Mouse (Mus musculus): ENCODE results near the gene Ms4a10. TPM values are rescaled to one million over a fixed set of nuclear protein-coding genes. Genes with fewer than 3 reads are reported as not detected.

The Ms4a10 gene
- polyA plus RNA-seq, 1 experiment from 2014 or later, result not detected

- peak within 1 kb of the TSS; percentile 39; the same call in 1 of the 2 replicates for H3K27ac ChIP-seq (ENCODE audit: low read depth, low read length)
- peak within 1 kb of the TSS; percentile 100 for H3K4me2 ChIP-seq (ENCODE audit: low read depth, low read length)
- H3K9ac ChIP-seq (replicated peaks; ENCODE audit: low read depth, low read length), result peak within 1 kb of the TSS; percentile 80
- H3K9me3 ChIP-seq (ENCODE audit: control insufficient read depth, low read length), result no peaks in the 10 kb centered on the region
- H3K27me3 ChIP-seq (ENCODE audit: control insufficient read depth, insufficient read depth, low read length), result no peaks in the 10 kb centered on the region
- ATAC-seq (ENCODE audit: low read depth), result peak; percentile 99
- H3K4me1 ChIP-seq (ENCODE audit: control insufficient read depth, insufficient read depth, low read length), result peaks cover 20% of the 10 kb centered on the region
- peaks cover 9% of the 10 kb centered on the region for H3K36me3 ChIP-seq (ENCODE audit: control insufficient read depth, insufficient read depth, low read length)
- H3K4me3 ChIP-seq (ENCODE audit: low read depth, low read length), result peak within 1 kb of the TSS; percentile 54
- WGBS, result under 1% methylated on average over 30 of the region's 30 CpGs
These were observed 25.4 kb downstream of the Ms4a10 start, which contains the start of gene Ccdc86 for GRCm38 (mm10) chr19:10949112-10949511. TSS of gene Ccdc86 (minus strand) at chr19:10949266.

DNA sequence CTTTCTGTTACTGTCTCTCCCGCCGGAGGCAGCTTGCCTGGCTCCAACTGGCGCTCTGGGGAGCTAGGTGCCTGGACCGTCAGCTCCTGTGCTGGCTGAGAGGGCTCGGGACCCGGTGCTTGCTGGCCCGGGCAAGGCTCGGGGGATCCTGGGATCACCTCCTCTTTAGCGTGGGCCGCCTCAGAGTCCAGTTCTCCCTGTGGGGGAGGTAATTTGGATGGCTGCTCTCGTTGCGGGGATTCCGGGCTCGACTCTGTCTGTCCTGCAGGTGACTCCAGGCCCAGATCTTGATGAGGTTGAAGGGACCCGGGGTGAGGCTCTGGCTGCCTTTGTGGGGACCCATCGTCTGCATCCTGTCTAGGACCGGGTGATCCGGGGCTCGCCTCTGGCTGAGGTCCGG is 26.1 kb downstream of the Ms4a10 start:
- Histone ChIP-seq H3K4me2 (ENCODE audit: low read depth, low read length) (peak overlapping the region; percentile 100), H3K4me3 (ENCODE audit: low read depth, low read length) (peak overlapping the region; percentile 54), H3K36me3 (ENCODE audit: control insufficient read depth, insufficient read depth, low read length) (peaks cover 16% of the 10 kb centered on the region), H3K9me3 (ENCODE audit: control insufficient read depth, low read length) (no peaks in the 10 kb centered on the region), H3K27me3 (ENCODE audit: control insufficient read depth, insufficient read depth, low read length) (no peaks in the 10 kb centered on the region), H3K9ac (replicated peaks; ENCODE audit: low read depth, low read length) (peak overlapping the region; percentile 80), H3K27ac (ENCODE audit: low read depth, low read length) (no peak overlapping the region), H3K4me1 (ENCODE audit: control insufficient read depth, insufficient read depth, low read length) (peaks cover 20% of the 10 kb centered on the region)
- 0 out of 2 replicates have a peak, but pooled peaks have one; percentile 1 for ATAC-seq (ENCODE audit: low read depth)
- under 1% methylated on average over 20 of the region's 20 CpGs for WGBS

GRCm38 (mm10) chr19:10947219-10947618 is 27.3 kb downstream of the Ms4a10 start:
- Histone ChIP-seq H3K4me3 (ENCODE audit: low read depth, low read length) (peak overlapping the region; percentile 54; the same call in 1 of the 2 replicates), H3K4me1 (ENCODE audit: control insufficient read depth, insufficient read depth, low read length) (peaks cover 20% of the 10 kb centered on the region)
- 92% methylated on average over 5 of the region's 5 CpGs for WGBS

GRCm38 (mm10) chr19:10946506-10946905 is 28.0 kb downstream of the Ms4a10 start:
- no peak for ATAC-seq (ENCODE audit: low read depth)
- Histone ChIP-seq H3K9ac (replicated peaks; ENCODE audit: low read depth, low read length) (no peak overlapping the region), H3K27me3 (ENCODE audit: control insufficient read depth, insufficient read depth, low read length) (no peaks in the 10 kb centered on the region), H3K4me2 (ENCODE audit: low read depth, low read length) (no peak overlapping the region), H3K4me1 (ENCODE audit: control insufficient read depth, insufficient read depth, low read length) (peaks cover 20% of the 10 kb centered on the region), H3K36me3 (ENCODE audit: control insufficient read depth, insufficient read depth, low read length) (peaks cover 29% of the 10 kb centered on the region), H3K9me3 (ENCODE audit: control insufficient read depth, low read length) (no peaks in the 10 kb centered on the region), H3K27ac (ENCODE audit: low read depth, low read length) (no peak overlapping the region), H3K4me3 (ENCODE audit: low read depth, low read length) (no peak overlapping the region)
- 90% methylated on average over 3 of the region's 3 CpGs for WGBS

More at GRCm38 (mm10) chr19:10947219-10947618, 27.3 kb downstream of the Ms4a10 start:
- Histone ChIP-seq H3K9ac (replicated peaks; ENCODE audit: low read depth, low read length) (peak overlapping the region; percentile 32; the same call in 1 of the 2 replicates), H3K9me3 (ENCODE audit: control insufficient read depth, low read length) (no peaks in the 10 kb centered on the region), H3K4me2 (ENCODE audit: low read depth, low read length) (peak overlapping the region; percentile 100), H3K27ac (ENCODE audit: low read depth, low read length) (no peak overlapping the region), H3K36me3 (ENCODE audit: control insufficient read depth, insufficient read depth, low read length) (peaks cover 27% of the 10 kb centered on the region), H3K27me3 (ENCODE audit: control insufficient read depth, insufficient read depth, low read length) (no peaks in the 10 kb centered on the region)
- no peak for ATAC-seq (ENCODE audit: low read depth)

GRCm38 (mm10) chr19:10943955-10944354 is 30.5 kb downstream of the Ms4a10 start:
- Histone ChIP-seq H3K27ac (ENCODE audit: low read depth, low read length) (no peak overlapping the region), H3K9me3 (ENCODE audit: control insufficient read depth, low read length) (no peaks in the 10 kb centered on the region), H3K4me3 (ENCODE audit: low read depth, low read length) (no peak overlapping the region), H3K9ac (replicated peaks; ENCODE audit: low read depth, low read length) (no peak overlapping the region), H3K36me3 (ENCODE audit: control insufficient read depth, insufficient read depth, low read length) (peaks cover 29% of the 10 kb centered on the region), H3K4me1 (ENCODE audit: control insufficient read depth, insufficient read depth, low read length) (peaks cover 26% of the 10 kb centered on the region), H3K4me2 (ENCODE audit: low read depth, low read length) (no peak overlapping the region), H3K27me3 (ENCODE audit: control insufficient read depth, insufficient read depth, low read length) (no peaks in the 10 kb centered on the region)
- WGBS, result 90% methylated on average over 3 of the region's 3 CpGs
- ATAC-seq (ENCODE audit: low read depth), result no peak

DNA sequence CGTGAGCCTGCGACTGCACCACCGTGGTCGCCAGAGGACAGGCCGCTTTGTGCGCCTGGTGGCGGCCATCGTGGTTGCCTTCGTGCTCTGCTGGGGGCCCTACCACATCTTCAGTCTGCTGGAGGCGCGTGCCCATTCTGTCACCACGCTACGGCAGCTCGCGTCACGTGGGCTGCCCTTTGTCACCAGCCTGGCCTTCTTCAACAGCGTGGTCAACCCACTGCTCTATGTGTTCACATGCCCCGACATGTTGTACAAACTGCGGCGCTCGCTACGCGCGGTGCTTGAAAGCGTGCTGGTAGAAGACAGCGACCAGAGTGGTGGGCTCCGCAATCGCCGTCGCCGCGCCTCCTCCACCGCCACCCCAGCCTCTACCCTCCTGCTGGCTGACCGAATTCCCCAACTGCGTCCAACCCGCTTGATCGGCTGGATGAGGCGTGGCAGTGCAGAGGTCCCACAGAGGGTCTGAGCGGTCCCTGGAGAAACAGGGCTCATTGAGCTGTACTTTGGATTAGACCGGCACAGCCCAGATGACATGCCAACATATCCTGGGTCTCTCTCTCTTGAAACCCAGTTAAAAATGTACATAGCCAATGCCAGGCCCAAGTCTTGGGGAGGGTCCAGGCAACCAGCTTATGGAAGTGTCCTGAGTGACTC is 33.5 kb downstream of the Ms4a10 start:
- no peaks in the 10 kb centered on the region for H3K27me3 ChIP-seq (ENCODE audit: control insufficient read depth, insufficient read depth, low read length)
- H3K9me3 ChIP-seq (ENCODE audit: control insufficient read depth, low read length), result no peaks in the 10 kb centered on the region
- peak overlapping the region; percentile 81 for H3K4me2 ChIP-seq (ENCODE audit: low read depth, low read length)
- H3K4me3 ChIP-seq (ENCODE audit: low read depth, low read length), result peak overlapping the region; percentile 33
- peak; percentile 84 for ATAC-seq (ENCODE audit: low read depth)
- H3K9ac ChIP-seq (replicated peaks; ENCODE audit: low read depth, low read length), result peak overlapping the region; percentile 57
- 1% methylated on average over 40 of the region's 40 CpGs for WGBS
- H3K4me1 ChIP-seq (ENCODE audit: control insufficient read depth, insufficient read depth, low read length), result peaks cover 9% of the 10 kb centered on the region
- H3K27ac ChIP-seq (ENCODE audit: low read depth, low read length), result peak overlapping the region; percentile 76
- H3K36me3 ChIP-seq (ENCODE audit: control insufficient read depth, insufficient read depth, low read length), result peaks cover 29% of the 10 kb centered on the region

- Histone ChIP-seq H3K4me1 (ENCODE audit: control insufficient read depth, insufficient read depth, low read length) (peaks cover 9% of the 10 kb centered on the region), H3K4me3 (ENCODE audit: low read depth, low read length) (peak overlapping the region; percentile 33), H3K9ac (replicated peaks; ENCODE audit: low read depth, low read length) (peak overlapping the region; percentile 57), H3K9me3 (ENCODE audit: control insufficient read depth, low read length) (no peaks in the 10 kb centered on the region), H3K4me2 (ENCODE audit: low read depth, low read length) (peak overlapping the region; percentile 81), H3K27me3 (ENCODE audit: control insufficient read depth, insufficient read depth, low read length) (no peaks in the 10 kb centered on the region), H3K36me3 (ENCODE audit: control insufficient read depth, insufficient read depth, low read length) (peaks cover 29% of the 10 kb centered on the region), H3K27ac (ENCODE audit: low read depth, low read length) (peak overlapping the region; percentile 76)
- 17% methylated on average over 37 of the region's 37 CpGs for WGBS
- ATAC-seq (ENCODE audit: low read depth), result peak; percentile 93
These were observed 34.2 kb downstream of the Ms4a10 start for GRCm38 (mm10) chr19:10940097-10940800.

DNA sequence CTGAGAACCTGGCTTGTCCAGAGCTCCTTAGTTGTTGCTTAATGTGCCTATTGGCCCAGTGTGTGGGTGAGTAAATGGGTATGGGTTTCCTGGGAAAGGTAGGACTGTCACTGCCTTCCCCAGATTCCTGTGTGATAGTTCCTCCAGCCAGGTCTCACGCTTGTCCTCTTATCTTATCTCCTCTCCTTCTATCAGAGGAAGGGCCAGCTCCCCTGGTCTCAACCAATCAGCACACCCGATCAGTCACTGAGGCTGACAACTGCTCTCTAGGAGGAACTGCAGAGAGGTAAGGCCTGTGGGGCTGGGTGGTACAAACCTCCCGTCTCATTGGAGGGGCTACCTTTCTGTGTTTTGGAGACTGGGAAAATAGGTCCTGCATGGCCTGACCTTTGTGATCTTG is 35.7 kb downstream of the Ms4a10 start:
- Histone ChIP-seq H3K4me1 (ENCODE audit: control insufficient read depth, insufficient read depth, low read length) (peaks cover 9% of the 10 kb centered on the region), H3K9ac (replicated peaks; ENCODE audit: low read depth, low read length) (no peak overlapping the region)
- WGBS, result 82% methylated on average over 3 of the region's 3 CpGs

DNA sequence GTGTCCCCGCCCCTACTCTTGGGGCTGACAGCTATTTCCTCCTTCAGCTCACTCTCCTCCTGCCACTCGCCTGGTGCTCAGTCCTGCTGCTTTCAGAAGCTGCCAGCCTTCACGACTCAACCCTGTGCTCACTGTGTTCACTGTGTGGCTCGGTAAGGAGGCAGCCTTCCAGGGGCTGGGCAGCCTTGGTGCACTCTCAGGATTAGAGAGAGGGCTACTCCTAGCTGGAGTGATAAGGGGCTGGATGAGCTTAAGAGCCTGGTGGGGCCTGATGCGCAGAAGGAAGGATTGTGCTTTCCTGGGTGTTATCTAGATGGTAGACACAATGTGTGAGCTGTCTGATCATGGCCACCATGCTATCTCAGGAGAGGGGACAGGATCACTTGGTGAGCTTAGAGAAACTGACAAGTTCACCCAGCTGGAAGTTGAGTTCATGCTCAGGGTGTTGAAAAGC is 37.3 kb downstream of the Ms4a10 start, which contains the start of gene Ptgdr2:
Ptgdr2 (plus strand) TSS at position 51 of the 454 bp plus-strand sequence.
- Histone ChIP-seq H3K9me3 (ENCODE audit: control insufficient read depth, low read length) (no peaks in the 10 kb centered on the region), H3K4me2 (ENCODE audit: low read depth, low read length) (no peak within 1 kb of the TSS), H3K36me3 (ENCODE audit: control insufficient read depth, insufficient read depth, low read length) (peaks cover 2% of the 10 kb centered on the region; the same call in 1 of the 2 replicates), H3K4me1 (ENCODE audit: control insufficient read depth, insufficient read depth, low read length) (peaks cover 9% of the 10 kb centered on the region), H3K27me3 (ENCODE audit: control insufficient read depth, insufficient read depth, low read length) (no peaks in the 10 kb centered on the region), H3K4me3 (ENCODE audit: low read depth, low read length) (no peak within 1 kb of the TSS), H3K9ac (replicated peaks; ENCODE audit: low read depth, low read length) (no peak within 1 kb of the TSS), H3K27ac (ENCODE audit: low read depth, low read length) (no peak within 1 kb of the TSS)
- no peak for ATAC-seq (ENCODE audit: low read depth)
- WGBS, result 56% methylated on average over 5 of the region's 5 CpGs

More for the DNA sequence above, 35.7 kb downstream of the Ms4a10 start:
- no peak overlapping the region for H3K27ac ChIP-seq (ENCODE audit: low read depth, low read length)
- no peaks in the 10 kb centered on the region for H3K27me3 ChIP-seq (ENCODE audit: control insufficient read depth, insufficient read depth, low read length)
- peaks cover 17% of the 10 kb centered on the region for H3K36me3 ChIP-seq (ENCODE audit: control insufficient read depth, insufficient read depth, low read length)
- no peak overlapping the region for H3K4me3 ChIP-seq (ENCODE audit: low read depth, low read length)
- no peak for ATAC-seq (ENCODE audit: low read depth)
- H3K9me3 ChIP-seq (ENCODE audit: control insufficient read depth, low read length), result no peaks in the 10 kb centered on the region
- H3K4me2 ChIP-seq (ENCODE audit: low read depth, low read length), result no peak overlapping the region

Measured in neural tube, embryonic 14.5 days (tissue).